Mouse (Mus musculus) C2C12 (cell line): Measurements from ENCODE around the gene Lman2l. TPM values are rescaled to one million over a fixed set of nuclear protein-coding genes. Genes with fewer than 3 reads are reported as not detected.

Experiments used
- H3K27me3 ChIP-seq: one replicate; pipeline ENCODE4 v1.6.1; 2011; ENCODE audit not compliant: control insufficient read depth, insufficient read depth, insufficient read length
- H3K36me3 ChIP-seq: one replicate; pipeline ENCODE4 v1.6.1; 2011; ENCODE audit not compliant: control insufficient read depth, insufficient read depth
- H3K4me3 ChIP-seq: one replicate; pipeline ENCODE4 v1.5.1; 2011; ENCODE audit warnings: mild to moderate bottlenecking, control low read depth; ENCODE audit not compliant: poor library complexity, insufficient read depth, severe bottlenecking
- H3K79me2 ChIP-seq: one replicate; pipeline ENCODE4 v1.6.1; 2011; ENCODE audit not compliant: control insufficient read depth, insufficient read depth
- H3K79me3 ChIP-seq: one replicate; pipeline ENCODE4 v1.6.1; 2011; ENCODE audit warnings: low read depth, control low read depth
- H3ac ChIP-seq: one replicate; pipeline ENCODE3; 2011; ENCODE audit warnings: low read depth; ENCODE audit not compliant: control insufficient read depth, insufficient read length
- CEBPB ChIP-seq: IDR thresholded peaks from one replicate; pipeline ENCODE4 v1.6.1; 2011; ENCODE audit warnings: low read depth, mild to moderate bottlenecking, control low read depth, moderate library complexity
- CTCF ChIP-seq: IDR thresholded peaks from one replicate; pipeline ENCODE4 v1.5.1; 2011; ENCODE audit not compliant: control insufficient read depth, insufficient read depth, insufficient read length
- FOSL1 ChIP-seq: IDR thresholded peaks from one replicate; pipeline ENCODE4 v1.8.0; 2011; ENCODE audit warnings: mild to moderate bottlenecking, low read length; ENCODE audit not compliant: poor library complexity, insufficient read depth, severe bottlenecking
- MAX ChIP-seq: IDR thresholded peaks from one replicate; pipeline ENCODE4 v1.6.1; 2011; ENCODE audit warnings: mild to moderate bottlenecking, control low read depth
- MYOD1 ChIP-seq: IDR thresholded peaks from one replicate; pipeline ENCODE4 v1.6.1; 2011; ENCODE audit warnings: low read depth; ENCODE audit not compliant: control insufficient read depth, insufficient read length
- MYOG ChIP-seq: IDR thresholded peaks from one replicate; pipeline ENCODE4 v1.6.1; 2011; ENCODE audit not compliant: control insufficient read depth, insufficient read length; ENCODE audit errors: extremely low read depth
- USF1 ChIP-seq: IDR thresholded peaks from one replicate; pipeline ENCODE4 v1.6.1; 2011; ENCODE audit warnings: low read depth, mild to moderate bottlenecking, control low read depth, moderate library complexity
- long read RNA-seq, 2 experiments: library from polyadenylated mRNA; unstranded; transcript quantifications; one replicate each; pipeline ENCODE4 v2.0.0; 2019 to 2020
- polyA plus RNA-seq: library from polyadenylated mRNA; unstranded; fragments of >200 nt; fragmentation: generic; extraction: Trizol; gene quantifications from one replicate; pipeline ENCODE4 v1.2.1, GENCODE M21; 2012; ENCODE audit warnings: missing spikeins

Lman2l gene
- 14.3 TPM for polyA plus RNA-seq
- long read RNA-seq, experiment 1, transcript Lman2l-204 (8 exons, 3,378 nt) = major isoform, 16 of 23 reads
- long read RNA-seq, experiment 1, partial matches to known transcripts = 0 of 23 reads
- long read RNA-seq, experiment 1, other reads (novel, unspliced or antisense) = 7 of 23 reads
- long read RNA-seq, experiment 2, transcript Lman2l-204 (8 exons, 3,378 nt) = major isoform, 114 of 142 reads
- long read RNA-seq, experiment 2, partial matches to known transcripts = 3 of 142 reads
- long read RNA-seq, experiment 2, other reads (novel, unspliced or antisense) = 22 of 142 reads

- Histone ChIP-seq H3K79me2 (peaks cover 8% of the 10 kb centered on the region), H3K79me3 (no peaks in the 10 kb centered on the region), H3ac (peak within 1 kb of the TSS; percentile 90), H3K36me3 (peaks cover 15% of the 10 kb centered on the region), H3K4me3 (peak within 1 kb of the TSS; percentile 89), H3K27me3 (no peaks in the 10 kb centered on the region)
- TF ChIP-seq CEBPB = no peak
- TF ChIP-seq FOSL1 = no peak
- TF ChIP-seq CTCF = no peak
- TF ChIP-seq MAX = no peak
- no peak for TF ChIP-seq USF1
- TF ChIP-seq MYOG = no peak
- TF ChIP-seq MYOD1 = no peak
Measured at GRCm38 (mm10) chr1:36444471-36445464, at the start of gene Lman2l. Lman2l (minus strand) TSS chr1:36445271.

GRCm38 (mm10) chr1:36493299-36493698, 48.2 kb upstream of the Lman2l start:
- no peak for TF ChIP-seq CEBPB
- no peak for TF ChIP-seq USF1
- Histone ChIP-seq H3ac (no peak overlapping the region), H3K4me3 (no peak overlapping the region), H3K27me3 (no peaks in the 10 kb centered on the region), H3K79me2 (peaks cover 25% of the 10 kb centered on the region), H3K36me3 (no peaks in the 10 kb centered on the region), H3K79me3 (no peaks in the 10 kb centered on the region)

- Histone ChIP-seq H3K79me2 (peaks cover 27% of the 10 kb centered on the region), H3ac (no peak overlapping the region), H3K79me3 (no peaks in the 10 kb centered on the region), H3K27me3 (no peaks in the 10 kb centered on the region), H3K36me3 (no peaks in the 10 kb centered on the region), H3K4me3 (no peak overlapping the region)
- TF ChIP-seq CTCF (peak; percentile 5), USF1 (no peak)
Measured at GRCm38 (mm10) chr1:36492416-36493139, 47.5 kb upstream of the Lman2l start.

GRCm38 (mm10) chr1:36489661-36490060, 44.6 kb upstream of the Lman2l start:
- Histone ChIP-seq H3K27me3 (no peaks in the 10 kb centered on the region), H3K79me3 (no peaks in the 10 kb centered on the region), H3K4me3 (no peak overlapping the region), H3K79me2 (peaks cover 20% of the 10 kb centered on the region), H3K36me3 (no peaks in the 10 kb centered on the region), H3ac (no peak overlapping the region)
- TF ChIP-seq MYOG (no peak), MAX (no peak), USF1 (no peak), MYOD1 (no peak), CTCF (no peak), CEBPB (no peak), FOSL1 (no peak)

GRCm38 (mm10) chr1:36487111-36487510, 42.0 kb upstream of the Lman2l start:
- peaks cover 23% of the 10 kb centered on the region for H3K79me2 ChIP-seq
- no peak overlapping the region for H3ac ChIP-seq
- no peak overlapping the region for H3K4me3 ChIP-seq
- H3K79me3 ChIP-seq = no peaks in the 10 kb centered on the region
- no peak for TF ChIP-seq CTCF
- TF ChIP-seq MYOD1 = no peak
- no peak for TF ChIP-seq FOSL1
- no peak for TF ChIP-seq MAX
- TF ChIP-seq USF1 = no peak
- TF ChIP-seq CEBPB = no peak
- no peak for TF ChIP-seq MYOG
- H3K27me3 ChIP-seq = no peaks in the 10 kb centered on the region
- no peaks in the 10 kb centered on the region for H3K36me3 ChIP-seq
